In the genomic region with DNA sequence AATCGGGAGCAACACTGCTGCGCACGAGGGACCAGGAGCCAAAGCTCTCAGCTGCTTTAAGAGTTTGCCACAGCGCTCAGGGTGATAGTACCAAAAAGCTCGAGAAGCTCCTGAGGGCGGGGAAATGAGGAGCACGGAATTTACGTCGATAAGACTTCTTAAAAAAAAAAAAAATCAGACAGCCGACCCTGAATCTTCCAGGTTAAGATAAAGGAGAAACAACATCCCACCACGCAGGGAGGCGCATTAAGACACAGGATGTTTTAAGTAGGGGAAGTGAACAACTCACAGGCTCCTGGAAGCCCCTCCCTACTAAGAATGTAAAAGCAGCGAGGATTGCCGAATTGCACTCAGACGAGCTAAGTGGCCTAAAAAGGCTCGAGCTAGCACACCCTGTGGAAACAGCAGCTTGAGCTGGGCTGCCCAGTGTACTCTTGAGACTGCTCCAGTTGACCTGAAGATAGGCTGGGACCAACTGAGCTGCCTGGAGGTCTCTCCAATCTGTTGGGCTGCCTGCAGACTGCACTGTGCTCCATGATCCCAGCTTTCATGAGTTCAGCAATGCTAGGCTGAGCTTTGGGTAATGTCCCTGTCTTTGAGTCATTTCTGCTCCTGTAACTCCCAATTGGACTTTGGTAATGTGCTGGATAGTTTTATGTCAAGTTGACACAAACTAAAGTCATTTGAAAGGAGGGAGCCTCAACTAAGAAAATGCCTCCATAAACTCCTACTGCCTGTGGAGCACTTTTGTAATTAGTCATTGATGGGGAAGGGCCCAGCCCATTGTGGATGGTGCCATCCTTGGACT, we compare ENCODE assay signal across 7 mouse cellular contexts. TPM values are rescaled to one million over a fixed set of nuclear protein-coding genes. Genes with fewer than 3 reads are reported as not detected.
A peak's percentile ranks its signal among the peaks of the same experiment; 100 is the strongest.
DNase-seq lines count a peak whose midpoint lies in the region; ATAC-seq and TF ChIP-seq lines count a peak whose summit lies in the region.

No protein-coding gene starts in this region.

- 2% methylated on average over 16 of the region's 16 CpGs for WGBS in forebrain, embryonic 12.5 days

- DNase-seq in kidney, postnatal 14 days: peak; percentile 29
- DNase-seq in thymus, postnatal 4 days: peak; percentile 58
- DNase-seq in adrenal gland, postnatal 4 days (ENCODE audit: low spot score in 2 of 2): no peak

- no peaks in the 10 kb centered on the region for H3K79me3 ChIP-seq in C2C12 (ENCODE audit: low read depth)

- H3K4me1 ChIP-seq in E14TG2a.4 (replicated peaks; ENCODE audit: low read depth, low read length): peaks cover 87% of the 10 kb centered on the region
- H3K4me1 ChIP-seq in forebrain, embryonic 12.5 days: peaks cover 21% of the 10 kb centered on the region

- no peaks in the 10 kb centered on the region for H3K9me3 ChIP-seq in E14TG2a.4 (ENCODE audit: low read length)
- H3K9me3 ChIP-seq in forebrain, embryonic 12.5 days: no peaks in the 10 kb centered on the region

- peak overlapping the region; percentile 59 for H3K4me3 ChIP-seq in C2C12 (ENCODE audit: insufficient read depth, poor library complexity, severe bottlenecking)
- H3K4me3 ChIP-seq in E14TG2a.4 (replicated peaks; ENCODE audit: low read length): peak overlapping the region; percentile 91
- H3K4me3 ChIP-seq in forebrain, embryonic 12.5 days (replicated peaks): peak overlapping the region; percentile 60

- no peak; the same call in 1 of the 2 replicates for ATAC-seq in forebrain, embryonic 12.5 days (ENCODE audit: low FRiP score)
- ATAC-seq in megakaryocyte-erythroid progenitor cell, adult 5-6 weeks (replicated peaks; ENCODE audit: low FRiP score, low TSS enrichment, poor library complexity, severe bottlenecking): peak; percentile 58

- H3ac ChIP-seq in C2C12 (ENCODE audit: control insufficient read depth, insufficient read length, low read depth): peak overlapping the region; percentile 76

- H3K36me3 ChIP-seq in C2C12 (ENCODE audit: control insufficient read depth, insufficient read depth) (peaks cover 8% of the 10 kb centered on the region), E14TG2a.4 (ENCODE audit: insufficient read depth, low read length) (peaks cover 63% of the 10 kb centered on the region)
- H3K36me3 ChIP-seq in forebrain, embryonic 12.5 days (replicated peaks): peaks cover 32% of the 10 kb centered on the region

- peak overlapping the region; percentile 86 for H3K27ac ChIP-seq in forebrain, embryonic 12.5 days

- H3K79me2 ChIP-seq in C2C12 (ENCODE audit: control insufficient read depth, insufficient read depth): no peaks in the 10 kb centered on the region

- peak overlapping the region; percentile 69 for H3K9ac ChIP-seq in forebrain, embryonic 12.5 days

- H3K4me2 ChIP-seq in forebrain, embryonic 12.5 days: peak overlapping the region; percentile 87

- H3K27me3 ChIP-seq in C2C12 (ENCODE audit: control insufficient read depth, insufficient read depth, insufficient read length) (no peaks in the 10 kb centered on the region), E14TG2a.4 (ENCODE audit: insufficient read depth, low read length) (no peaks in the 10 kb centered on the region)
- H3K27me3 ChIP-seq in forebrain, embryonic 12.5 days: peaks cover 5% of the 10 kb centered on the region; the same call in 1 of the 2 replicates

- TF ChIP-seq CTCF in C2C12 (IDR thresholded peaks at IDR 0.05; ENCODE audit: control insufficient read depth, insufficient read depth, insufficient read length) (no peak), E14TG2a.4 (conservative IDR thresholded peaks at IDR 0.05; ENCODE audit: low read length) (no peak)

TF ChIP-seq in C2C12, 6 proteins besides CTCF, POLR2A, EP300 and RAD21:
- TF ChIP-seq MYOG (IDR thresholded peaks at IDR 0.05; ENCODE audit: control insufficient read depth, extremely low read depth, insufficient read length) (no peak), MYOD1 (IDR thresholded peaks at IDR 0.05; ENCODE audit: control insufficient read depth, insufficient read length, low read depth) (no peak), MAX (IDR thresholded peaks at IDR 0.05) (no peak), USF1 (IDR thresholded peaks at IDR 0.05; ENCODE audit: low read depth) (no peak), CEBPB (IDR thresholded peaks at IDR 0.05; ENCODE audit: low read depth) (no peak), FOSL1 (IDR thresholded peaks at IDR 0.05; ENCODE audit: insufficient read depth, low read length, poor library complexity, severe bottlenecking) (no peak)

RNA-seq across cellular contexts. Expression of gene Mif4gd, which starts 0.6 kb away (rescaled TPM):
- polyA plus RNA-seq in C2C12 (2012; fragmentation: generic; extraction: Trizol): 13.4 TPM
- 15.2 and 16.5 TPM in 2 replicates for polyA plus RNA-seq in forebrain, embryonic 12.5 days (2016; fragmentation: Nextera tagmentation; extraction: Ambion mirVana)
- 54.6 and 55.4 TPM in 2 replicates for total RNA-seq in megakaryocyte-erythroid progenitor cell, adult 5-6 weeks (2014; fragmentation: Nextera tagmentation)
- total RNA-seq in megakaryocyte-erythroid progenitor cell, adult 5-6 weeks (2017): 29.3 and 45.4 TPM in 2 replicates
- total RNA-seq in adrenal gland, postnatal 4 days (2021): 100 to 1,000 TPM; 150 to 165 TPM

RNA-seq across cellular contexts. Expression of gene Gga3, which starts 9.5 kb away (rescaled TPM):
- polyA plus RNA-seq in C2C12 (2012; fragmentation: generic; extraction: Trizol): 16.0 TPM
- polyA plus RNA-seq in forebrain, embryonic 12.5 days (2016; fragmentation: Nextera tagmentation; extraction: Ambion mirVana): 32.3 and 35.1 TPM in 2 replicates
- total RNA-seq in megakaryocyte-erythroid progenitor cell, adult 5-6 weeks (2014; fragmentation: Nextera tagmentation): 53.5 and 69.9 TPM in 2 replicates
- 21.6 and 67.6 TPM in 2 replicates for total RNA-seq in megakaryocyte-erythroid progenitor cell, adult 5-6 weeks (2017)
- 10 to 100 TPM; 29.1 to 34.6 TPM for total RNA-seq in adrenal gland, postnatal 4 days (2021)

RNA-seq across cellular contexts. Expression of gene Mrps7, which starts 9.6 kb away (rescaled TPM):
- 79.7 TPM for polyA plus RNA-seq in C2C12 (2012; fragmentation: generic; extraction: Trizol)
- polyA plus RNA-seq in forebrain, embryonic 12.5 days (2016; fragmentation: Nextera tagmentation; extraction: Ambion mirVana): 87.4 and 89.5 TPM in 2 replicates
- 55.7 and 76.8 TPM in 2 replicates for total RNA-seq in megakaryocyte-erythroid progenitor cell, adult 5-6 weeks (2014; fragmentation: Nextera tagmentation)
- 40.5 and 67.1 TPM in 2 replicates for total RNA-seq in megakaryocyte-erythroid progenitor cell, adult 5-6 weeks (2017)
- total RNA-seq in adrenal gland, postnatal 4 days (2021): 10 to 100 TPM; 72.9 to 77.3 TPM

RNA-seq across cellular contexts. Expression of gene Slc25a19, which starts 14.8 kb away (rescaled TPM):
- polyA plus RNA-seq in C2C12 (2012; fragmentation: generic; extraction: Trizol): 13.7 TPM
- polyA plus RNA-seq in forebrain, embryonic 12.5 days (2016; fragmentation: Nextera tagmentation; extraction: Ambion mirVana): 28.4 and 29.7 TPM in 2 replicates
- total RNA-seq in megakaryocyte-erythroid progenitor cell, adult 5-6 weeks (2014; fragmentation: Nextera tagmentation): 20.5 and 32.1 TPM in 2 replicates
- total RNA-seq in megakaryocyte-erythroid progenitor cell, adult 5-6 weeks (2017): 14.2 and 19.6 TPM in 2 replicates
- total RNA-seq in adrenal gland, postnatal 4 days (2021): 10 to 100 TPM; 58.4 to 69.9 TPM

RNA-seq across cellular contexts. Expression of gene Nup85, which starts 49.1 kb away (rescaled TPM):
- polyA plus RNA-seq in C2C12 (2012; fragmentation: generic; extraction: Trizol): 110 TPM
- 194 and 199 TPM in 2 replicates for polyA plus RNA-seq in forebrain, embryonic 12.5 days (2016; fragmentation: Nextera tagmentation; extraction: Ambion mirVana)
- total RNA-seq in megakaryocyte-erythroid progenitor cell, adult 5-6 weeks (2014; fragmentation: Nextera tagmentation): 256 and 306 TPM in 2 replicates
- 179 and 228 TPM in 2 replicates for total RNA-seq in megakaryocyte-erythroid progenitor cell, adult 5-6 weeks (2017)
- 10 to 100 TPM; 68.9 to 73.6 TPM for total RNA-seq in adrenal gland, postnatal 4 days (2021)

Comparison
In these comparisons a context has a peak if more than half of its experiments do, and no peak if none do; other contexts are left out.
1. DNase-seq: peak in kidney, postnatal 14 days (single experiment) and thymus, postnatal 4 days (single experiment); none in adrenal gland, postnatal 4 days (0 of 2).
2. Peak in every context shown above with its lines, with median percentiles within 50 percentile points of each other: H3K4me3 ChIP-seq.